Comparison of ENCODE assay signal across 23 mouse cellular contexts in genomic region chr10:9893562-9893961, GRCm38 (mm10). TPM values are rescaled to one million over a fixed set of nuclear protein-coding genes. Genes with fewer than 3 reads are reported as not detected.
DNase-seq lines count a peak whose midpoint lies in the region; ATAC-seq and TF ChIP-seq lines count a peak whose summit lies in the region.
"Had no signal": no experiment of that assay in that cellular context is flagged by ENCODE, and none has a peak within 500 bp of the region (broad histone marks: within the 10 kb centered on the region; RNA-seq: fewer than 3 reads in every experiment).

No protein-coding gene starts in this region.

- H3K36me3 ChIP-seq in lung, postnatal 0 days (ENCODE audit: insufficient read depth, low read length) = no peaks in the 10 kb centered on the region; the same call in 1 of the 2 replicates
- H3K36me3 ChIP-seq: embryonic facial prominence, embryonic 12.5 days; forebrain, embryonic 15.5 days had no signal

- DNase-seq in cerebellum, adult 9-10 months = peak; percentile 61
- no peak for DNase-seq in cerebellum, postnatal 14 days
- DNase-seq in lung, postnatal 0 days (ENCODE audit: low spot score) = peak; percentile 39
- no peak for DNase-seq in lung, adult 18-20 months
- peak; percentile 65 for DNase-seq in brain, adult 2 months (ENCODE audit: low read depth, low spot score)
- DNase-seq in embryo, embryonic 10 days (ENCODE audit: low spot score) = no peak
- no peak for DNase-seq in kidney, postnatal 10 days
- DNase-seq: adrenal gland, adult 2 months; adrenal gland, postnatal 10 days; adrenal gland, postnatal 25 days; B cell, adult 2 months; cerebellum, adult 11 months; cerebellum, adult 18-20 months; cerebellum, adult 8-10 months; cerebellum, postnatal 36 days; forebrain, postnatal 0 days had no signal

- H3K9ac ChIP-seq in lung, postnatal 0 days (replicated peaks; ENCODE audit: low read depth) = no peak overlapping the region
- H3K9ac ChIP-seq: embryonic facial prominence, embryonic 12.5 days; forebrain, embryonic 13.5 days; forebrain, embryonic 15.5 days; forebrain, postnatal 0 days had no signal

- H3K4me1 ChIP-seq in lung, postnatal 0 days (ENCODE audit: insufficient read depth, low read depth, low read length) = no peaks in the 10 kb centered on the region
- H3K4me1 ChIP-seq: embryonic facial prominence, embryonic 10.5 days; embryonic facial prominence, embryonic 12.5 days had no signal

- no peak overlapping the region for H3K27ac ChIP-seq in lung, postnatal 0 days (ENCODE audit: low read length)
- H3K27ac ChIP-seq: embryonic facial prominence, embryonic 10.5 days; embryonic facial prominence, embryonic 12.5 days; forebrain, embryonic 13.5 days; forebrain, embryonic 15.5 days had no signal

- no peak for TF ChIP-seq EP300 in lung, postnatal 0 days (IDR thresholded peaks at IDR 0.05)

- H3K9me3 ChIP-seq in lung, postnatal 0 days (ENCODE audit: low read length) = no peaks in the 10 kb centered on the region
- H3K9me3 ChIP-seq: embryonic facial prominence, embryonic 10.5 days; embryonic facial prominence, embryonic 12.5 days; forebrain, embryonic 13.5 days; forebrain, embryonic 15.5 days; G1E had no signal

- no peak overlapping the region for H3K4me2 ChIP-seq in lung, postnatal 0 days (replicated peaks; ENCODE audit: low read depth, low read length)
- H3K4me2 ChIP-seq: embryonic facial prominence, embryonic 12.5 days; forebrain, embryonic 13.5 days; forebrain, embryonic 15.5 days had no signal

- no peak for TF ChIP-seq CTCF in lung, postnatal 0 days (IDR thresholded peaks at IDR 0.05)

- 29% methylated on average over 2 of the region's 2 CpGs for WGBS in lung, postnatal 0 days

- no peak overlapping the region for H3K4me3 ChIP-seq in lung, postnatal 0 days (ENCODE audit: low read depth, low read length)
- H3K4me3 ChIP-seq: embryonic facial prominence, embryonic 10.5 days; embryonic facial prominence, embryonic 12.5 days; forebrain, embryonic 13.5 days; forebrain, embryonic 15.5 days had no signal

- no peaks in the 10 kb centered on the region for H3K27me3 ChIP-seq in lung, postnatal 0 days (replicated peaks; ENCODE audit: insufficient read depth, low read length)
- H3K27me3 ChIP-seq: CH12.LX; embryonic facial prominence, embryonic 12.5 days; forebrain, embryonic 13.5 days; forebrain, embryonic 15.5 days had no signal

- ATAC-seq in lung, postnatal 0 days = no peak
- ATAC-seq: CD4-positive, CD25-positive, alpha-beta regulatory T cell, adult 4 months; forebrain, embryonic 13.5 days; forebrain, postnatal 0 days had no signal

RNA-seq across cellular contexts. Expression of gene Stxbp5, which starts 7.3 kb away (rescaled TPM):
- 3.0 and 3.1 TPM in 2 replicates for polyA plus RNA-seq in lung, postnatal 0 days (2015; fragmentation: Nextera tagmentation; extraction: Ambion mirVana)

Comparison
In these comparisons a context has a peak if more than half of its experiments do, and no peak if none do; other contexts are left out.
1. DNase-seq: peak in cerebellum, adult 9-10 months (single experiment), lung, postnatal 0 days (single experiment) and brain, adult 2 months (single experiment); none in cerebellum, postnatal 14 days (0 of 2), lung, adult 18-20 months (0 of 2), embryo, embryonic 10 days (single experiment) and kidney, postnatal 10 days (single experiment).